Mouse (Mus musculus) C2C12 (cell line): ENCODE data around the gene Zxdc. TPM values are rescaled to one million over a fixed set of nuclear protein-coding genes. Genes with fewer than 3 reads are reported as not detected.

Experiments
- H3K27me3 ChIP-seq: one replicate; pipeline ENCODE4 v1.6.1; 2011; ENCODE audit not compliant: control insufficient read depth, insufficient read depth, insufficient read length
- H3K36me3 ChIP-seq: one replicate; pipeline ENCODE4 v1.6.1; 2011; ENCODE audit not compliant: control insufficient read depth, insufficient read depth
- H3K4me3 ChIP-seq: one replicate; pipeline ENCODE4 v1.5.1; 2011; ENCODE audit warnings: mild to moderate bottlenecking, control low read depth; ENCODE audit not compliant: poor library complexity, insufficient read depth, severe bottlenecking
- H3K79me2 ChIP-seq: one replicate; pipeline ENCODE4 v1.6.1; 2011; ENCODE audit not compliant: control insufficient read depth, insufficient read depth
- H3K79me3 ChIP-seq: one replicate; pipeline ENCODE4 v1.6.1; 2011; ENCODE audit warnings: low read depth, control low read depth
- H3ac ChIP-seq: one replicate; pipeline ENCODE3; 2011; ENCODE audit warnings: low read depth; ENCODE audit not compliant: control insufficient read depth, insufficient read length
- CEBPB ChIP-seq: IDR thresholded peaks from one replicate; pipeline ENCODE4 v1.6.1; 2011; ENCODE audit warnings: low read depth, mild to moderate bottlenecking, control low read depth, moderate library complexity
- CTCF ChIP-seq: IDR thresholded peaks from one replicate; pipeline ENCODE4 v1.5.1; 2011; ENCODE audit not compliant: control insufficient read depth, insufficient read depth, insufficient read length
- FOSL1 ChIP-seq: IDR thresholded peaks from one replicate; pipeline ENCODE4 v1.8.0; 2011; ENCODE audit warnings: mild to moderate bottlenecking, low read length; ENCODE audit not compliant: poor library complexity, insufficient read depth, severe bottlenecking
- MAX ChIP-seq: IDR thresholded peaks from one replicate; pipeline ENCODE4 v1.6.1; 2011; ENCODE audit warnings: mild to moderate bottlenecking, control low read depth
- MYOD1 ChIP-seq: IDR thresholded peaks from one replicate; pipeline ENCODE4 v1.6.1; 2011; ENCODE audit warnings: low read depth; ENCODE audit not compliant: control insufficient read depth, insufficient read length
- MYOG ChIP-seq: IDR thresholded peaks from one replicate; pipeline ENCODE4 v1.6.1; 2011; ENCODE audit not compliant: control insufficient read depth, insufficient read length; ENCODE audit errors: extremely low read depth
- USF1 ChIP-seq: IDR thresholded peaks from one replicate; pipeline ENCODE4 v1.6.1; 2011; ENCODE audit warnings: low read depth, mild to moderate bottlenecking, control low read depth, moderate library complexity
- polyA plus RNA-seq: library from polyadenylated mRNA; unstranded; fragments of >200 nt; fragmentation: generic; extraction: Trizol; gene quantifications from one replicate; pipeline ENCODE4 v1.2.1, GENCODE M21; 2012; ENCODE audit warnings: missing spikeins

The Zxdc gene
- polyA plus RNA-seq, 1 experiment = 7.4 TPM

GRCm38 (mm10) chr6:90363301-90363700, 6.0 kb upstream of the Zxdc start:
- TF ChIP-seq CEBPB = no peak
- no peak for TF ChIP-seq MAX
- no peak for TF ChIP-seq MYOG
- no peak for TF ChIP-seq CTCF
- no peak for TF ChIP-seq MYOD1
- TF ChIP-seq USF1 = no peak
- H3K79me3 ChIP-seq = no peaks in the 10 kb centered on the region
- H3K79me2 ChIP-seq = no peaks in the 10 kb centered on the region
- H3K36me3 ChIP-seq = no peaks in the 10 kb centered on the region
- no peak overlapping the region for H3ac ChIP-seq
- no peak overlapping the region for H3K4me3 ChIP-seq
- no peaks in the 10 kb centered on the region for H3K27me3 ChIP-seq

GRCm38 (mm10) chr6:90369725-90370553, 647 bp downstream of the Zxdc start:
- H3K79me3 ChIP-seq = peaks cover 10% of the 10 kb centered on the region
- H3K36me3 ChIP-seq = peaks cover 24% of the 10 kb centered on the region
- TF ChIP-seq CEBPB (no peak), USF1 (no peak), MYOD1 (no peak), FOSL1 (no peak), MYOG (no peak), MAX (no peak), CTCF (no peak)
- H3K4me3 ChIP-seq = peak overlapping the region; percentile 66
- H3ac ChIP-seq = peak overlapping the region; percentile 69
- peaks cover 30% of the 10 kb centered on the region for H3K79me2 ChIP-seq
- no peaks in the 10 kb centered on the region for H3K27me3 ChIP-seq

GRCm38 (mm10) chr6:90374647-90375046, 5.4 kb downstream of the Zxdc start:
- Histone ChIP-seq H3K36me3 (peaks cover 65% of the 10 kb centered on the region), H3K27me3 (no peaks in the 10 kb centered on the region), H3ac (no peak overlapping the region), H3K4me3 (no peak overlapping the region), H3K79me3 (peaks cover 10% of the 10 kb centered on the region), H3K79me2 (peaks cover 28% of the 10 kb centered on the region)
- no peak for TF ChIP-seq CTCF
- no peak for TF ChIP-seq USF1
- TF ChIP-seq MAX = no peak
- no peak for TF ChIP-seq CEBPB

- H3K27me3 ChIP-seq = no peaks in the 10 kb centered on the region
- no peaks in the 10 kb centered on the region for H3K79me2 ChIP-seq
- peaks cover 86% of the 10 kb centered on the region for H3K36me3 ChIP-seq
- H3K4me3 ChIP-seq = no peak overlapping the region
- no peak for TF ChIP-seq CTCF
- no peak for TF ChIP-seq USF1
- TF ChIP-seq MAX = no peak
- TF ChIP-seq CEBPB = no peak
- TF ChIP-seq MYOD1 = no peak
- no peak for TF ChIP-seq MYOG
- no peak for TF ChIP-seq FOSL1
- no peak overlapping the region for H3ac ChIP-seq
- no peaks in the 10 kb centered on the region for H3K79me3 ChIP-seq
Measured at GRCm38 (mm10) chr6:90377708-90378107, 8.4 kb downstream of the Zxdc start.

GRCm38 (mm10) chr6:90381465-90381864, 12.2 kb downstream of the Zxdc start:
- Histone ChIP-seq H3K79me2 (no peaks in the 10 kb centered on the region), H3K4me3 (no peak overlapping the region), H3K79me3 (no peaks in the 10 kb centered on the region), H3K36me3 (peaks cover 83% of the 10 kb centered on the region), H3K27me3 (no peaks in the 10 kb centered on the region), H3ac (no peak overlapping the region)
- TF ChIP-seq CTCF = no peak
- no peak for TF ChIP-seq CEBPB
- no peak for TF ChIP-seq MAX
- TF ChIP-seq USF1 = no peak

- TF ChIP-seq MYOG = no peak
- no peak for TF ChIP-seq CTCF
- TF ChIP-seq MAX = no peak
- no peak for TF ChIP-seq MYOD1
- TF ChIP-seq FOSL1 = no peak
- TF ChIP-seq CEBPB = no peak
- TF ChIP-seq USF1 = no peak
- Histone ChIP-seq H3K79me3 (no peaks in the 10 kb centered on the region), H3K79me2 (no peaks in the 10 kb centered on the region), H3ac (no peak overlapping the region), H3K36me3 (peaks cover 21% of the 10 kb centered on the region), H3K4me3 (no peak overlapping the region), H3K27me3 (no peaks in the 10 kb centered on the region)
Measured at GRCm38 (mm10) chr6:90390629-90391028, 21.3 kb downstream of the Zxdc start.
